Comparison of ENCODE assay signal across 8 mouse cellular contexts in genomic region chr19:57136228-57136627, GRCm38 (mm10).
DNase-seq lines count a peak whose midpoint lies in the region; ATAC-seq and TF ChIP-seq lines count a peak whose summit lies in the region.

No protein-coding gene starts in this region.

- H3K36me3 ChIP-seq in forebrain, embryonic 12.5 days (replicated peaks): no peaks in the 10 kb centered on the region
- no peaks in the 10 kb centered on the region for H3K36me3 ChIP-seq in hindbrain, postnatal 0 days (ENCODE audit: insufficient read depth, low read length)
- H3K36me3 ChIP-seq in neural tube, embryonic 14.5 days (ENCODE audit: control insufficient read depth, insufficient read depth, low read length): no peaks in the 10 kb centered on the region

- H3K27me3 ChIP-seq in forebrain, embryonic 12.5 days: peaks cover 9% of the 10 kb centered on the region; the same call in 1 of the 2 replicates
- H3K27me3 ChIP-seq in hindbrain, postnatal 0 days (ENCODE audit: insufficient read depth, low read length): no peaks in the 10 kb centered on the region
- H3K27me3 ChIP-seq in neural tube, embryonic 14.5 days (ENCODE audit: control insufficient read depth, insufficient read depth, low read length): no peaks in the 10 kb centered on the region

- H3K4me3 ChIP-seq in forebrain, embryonic 12.5 days (replicated peaks): no peak overlapping the region
- no peak overlapping the region for H3K4me3 ChIP-seq in hindbrain, postnatal 0 days (ENCODE audit: low read length)
- H3K4me3 ChIP-seq in lung, adult 2 months (replicated peaks; ENCODE audit: extremely low read depth, low read depth, low read length): no peak overlapping the region
- H3K4me3 ChIP-seq in neural tube, embryonic 14.5 days (ENCODE audit: low read depth, low read length): no peak overlapping the region

- no peak overlapping the region for H3K4me2 ChIP-seq in forebrain, embryonic 12.5 days
- no peak overlapping the region for H3K4me2 ChIP-seq in hindbrain, postnatal 0 days (ENCODE audit: low read depth, low read length)
- no peak overlapping the region for H3K4me2 ChIP-seq in neural tube, embryonic 14.5 days (ENCODE audit: low read depth, low read length)

- peaks cover 14% of the 10 kb centered on the region for H3K4me1 ChIP-seq in forebrain, embryonic 12.5 days
- peaks cover 5% of the 10 kb centered on the region; the same call in 1 of the 2 replicates for H3K4me1 ChIP-seq in hindbrain, postnatal 0 days (ENCODE audit: insufficient read depth, low read length)
- peaks cover 6% of the 10 kb centered on the region; the same call in 1 of the 2 replicates for H3K4me1 ChIP-seq in lung, adult 2 months (ENCODE audit: control insufficient read depth, insufficient read depth, low read length)
- H3K4me1 ChIP-seq in neural tube, embryonic 14.5 days (ENCODE audit: control insufficient read depth, insufficient read depth, low read length): peaks cover 18% of the 10 kb centered on the region

- H3K27ac ChIP-seq in forebrain, embryonic 12.5 days: no peak overlapping the region
- H3K27ac ChIP-seq in hindbrain, postnatal 0 days: no peak overlapping the region
- no peak overlapping the region for H3K27ac ChIP-seq in neural tube, embryonic 14.5 days (ENCODE audit: low read depth, low read length)

- no peak for TF ChIP-seq POLR2A in brain, embryonic 14.5 days (IDR thresholded peaks at IDR 0.05; ENCODE audit: borderline replicate concordance, extremely low read depth, insufficient read depth, insufficient read length, poor library complexity, severe bottlenecking)
- TF ChIP-seq POLR2A in lung, adult 2 months (IDR thresholded peaks at IDR 0.05; ENCODE audit: borderline replicate concordance, extremely low read depth, low read depth, low read length): no peak

- ATAC-seq in forebrain, embryonic 12.5 days (ENCODE audit: low FRiP score): 0 out of 2 replicates have a peak, but pooled peaks have one; percentile 46
- peak; percentile 67 for ATAC-seq in hindbrain, postnatal 0 days
- ATAC-seq in neural tube, embryonic 14.5 days (ENCODE audit: low read depth): peak; percentile 71

- 27% methylated on average over 7 of the region's 7 CpGs for WGBS in forebrain, embryonic 12.5 days
- WGBS in hindbrain, postnatal 0 days: 41% methylated on average over 7 of the region's 7 CpGs
- WGBS in lung, adult 2 months: 38% methylated on average over 7 of the region's 7 CpGs
- WGBS in neural tube, embryonic 14.5 days: 45% methylated on average over 7 of the region's 7 CpGs

- peak; percentile 60 for DNase-seq in right cerebral cortex, postnatal 4 days
- DNase-seq in right cerebral cortex, postnatal 25 days: no peak
- peak; percentile 77 for DNase-seq in brain, embryonic 14.5 days (ENCODE audit: low read depth)
- DNase-seq in hindbrain, postnatal 0 days (ENCODE audit: low spot score): peak; percentile 89
- peak; percentile 50 for DNase-seq in lung, adult 2 months
- DNase-seq in thymus, postnatal 4 days: peak; percentile 84

- no peaks in the 10 kb centered on the region for H3K9me3 ChIP-seq in forebrain, embryonic 12.5 days
- H3K9me3 ChIP-seq in hindbrain, postnatal 0 days (ENCODE audit: low read length): no peaks in the 10 kb centered on the region
- H3K9me3 ChIP-seq in neural tube, embryonic 14.5 days (ENCODE audit: control insufficient read depth, low read length): no peaks in the 10 kb centered on the region

- H3K9ac ChIP-seq in forebrain, embryonic 12.5 days: no peak overlapping the region
- no peak overlapping the region for H3K9ac ChIP-seq in hindbrain, postnatal 0 days (replicated peaks; ENCODE audit: low read length)
- no peak overlapping the region for H3K9ac ChIP-seq in neural tube, embryonic 14.5 days (replicated peaks; ENCODE audit: low read depth, low read length)

- TF ChIP-seq CTCF in brain, embryonic 14.5 days (IDR thresholded peaks at IDR 0.05; ENCODE audit: borderline replicate concordance, extremely low read depth, insufficient read depth, insufficient read length): peak; percentile 72
- peak; percentile 84 for TF ChIP-seq CTCF in hindbrain, postnatal 0 days (IDR thresholded peaks at IDR 0.05; ENCODE audit: low read depth)
- peak; percentile 69 for TF ChIP-seq CTCF in lung, adult 2 months (IDR thresholded peaks at IDR 0.05; ENCODE audit: insufficient read depth, low read length)
